ENCODE assay signal across 8 mouse cellular contexts in the genomic region with DNA sequence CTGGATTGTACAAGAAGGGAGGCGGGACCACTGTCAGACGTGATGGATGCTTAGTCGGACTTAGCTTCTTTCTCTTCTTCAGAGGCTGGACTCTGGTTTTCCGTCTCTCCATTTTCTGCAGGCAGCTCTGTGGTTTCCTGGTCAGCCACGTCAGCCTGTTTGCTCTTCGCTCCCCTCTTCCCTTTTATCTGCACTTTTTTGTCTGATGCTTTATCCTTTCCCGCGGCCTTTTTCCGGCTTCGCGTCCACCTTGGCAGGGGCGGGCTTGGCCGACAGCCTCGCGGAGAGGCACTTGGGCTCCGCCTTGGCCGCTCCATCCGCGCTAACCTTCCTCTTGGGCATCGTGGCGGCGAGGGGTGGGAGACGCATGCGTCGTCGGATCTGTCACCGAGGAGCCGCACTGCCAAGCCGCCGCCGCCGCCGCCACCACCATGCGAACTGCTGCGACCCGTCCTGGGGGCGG. TPM values are rescaled to one million over a fixed set of nuclear protein-coding genes. Genes with fewer than 3 reads are reported as not detected.
DNase-seq lines count a peak whose midpoint lies in the region; TF ChIP-seq lines count a peak whose summit lies in the region.
"Not testable (repeated sequence)": the region's sequence is repeated elsewhere in the genome, so short reads cannot be mapped to it uniquely, and the experiment has no call there.

No protein-coding gene starts in this region.

- TF ChIP-seq CTCF in left cerebral cortex, adult 2 months (IDR thresholded peaks at IDR 0.05): not testable (repeated sequence)

- intact Hi-C loops in gastrocnemius, postnatal 14 days (cut with DNase I; ENCODE audit: low total_unique reads): not testable (repeated sequence)
- intact Hi-C loops in left cerebral cortex, adult 2 months (cut with DNase I): loop anchor here (10.0 kb wide), 1 partner anchor 200 kb away; no protein-coding TSS in a partner anchor

- not testable (repeated sequence) for H3K27ac ChIP-seq in left cerebral cortex, adult 2 months

- peak overlapping the region; percentile 46 for H3K4me3 ChIP-seq in left cerebral cortex, adult 2 months

- peak; percentile 40 to 46 for DNase-seq in adrenal gland, adult 18-20 months (ENCODE audit: low spot score in 2 of 2)
- peak; percentile 72 for DNase-seq in embryo, embryonic 10.5 days (ENCODE audit: low spot score)
- DNase-seq in gastrocnemius, postnatal 14 days: peak; percentile 61
- DNase-seq in induced T-regulatory cell, adult 2 months (ENCODE audit: low read depth): peak; percentile 35
- DNase-seq in left cerebral cortex, adult 2 months (ENCODE audit: extremely low spot score in 1 of 2, low spot score in 2 of 2): peak; percentile 51 to 70
- peak; percentile 62 to 66 for DNase-seq in lung, postnatal 4 days
- DNase-seq in right cerebral cortex, adult 2 months (ENCODE audit: low spot score in 2 of 2): peak; percentile 53 to 64
- peak; percentile 49 for DNase-seq in urinary bladder, postnatal 14 days (ENCODE audit: low spot score)

RNA-seq across cellular contexts. Expression of a gene that starts 38.9 kb away (rescaled TPM):
- total RNA-seq in adrenal gland, adult 18-20 months (2021): 10 to 100 TPM; 39.3 to 42.0 TPM
- 10 to 100 TPM; 40.1 to 46.2 TPM for total RNA-seq in gastrocnemius, postnatal 14 days (2021)
- total RNA-seq in left cerebral cortex, adult 2 months (2021): 10 to 100 TPM; 63.6 to 64.8 TPM

RNA-seq across cellular contexts. Expression of a gene that starts 58.8 kb away (rescaled TPM):
- 10 to 100 TPM; 23.9 to 26.5 TPM for total RNA-seq in adrenal gland, adult 18-20 months (2021)
- 10 to 100 TPM; 14.8 to 17.0 TPM for total RNA-seq in gastrocnemius, postnatal 14 days (2021)
- total RNA-seq in left cerebral cortex, adult 2 months (2021): 10 to 100 TPM; 30.9 to 37.1 TPM

RNA-seq across cellular contexts. Expression of a gene that starts 58.8 kb away (rescaled TPM):
- total RNA-seq in adrenal gland, adult 18-20 months (2021): 1 to 10 TPM; 8.3 to 9.7 TPM
- 1 to 10 TPM; 1.5 to 3.3 TPM for total RNA-seq in gastrocnemius, postnatal 14 days (2021)
- total RNA-seq in left cerebral cortex, adult 2 months (2021): 10 to 100 TPM in 1 of 2 experiments, 1 to 10 TPM in 1; 9.2 to 10.5 TPM

RNA-seq across cellular contexts. Expression of a gene that starts 58.8 kb away (rescaled TPM):
- 10 to 100 TPM in 1 of 2 experiments, 1 to 10 TPM in 1; 7.6 to 12.0 TPM for total RNA-seq in adrenal gland, adult 18-20 months (2021)
- 1 to 10 TPM; 2.8 to 4.6 TPM for total RNA-seq in gastrocnemius, postnatal 14 days (2021)
- 10 to 100 TPM; 14.1 to 14.4 TPM for total RNA-seq in left cerebral cortex, adult 2 months (2021)
